Mouse (Mus musculus) heart, postnatal 4 days (tissue): ENCODE measurements at regions not wholly inside any gene's neighbourhood (a gene's known extent, or its start where the extent isn't known, plus 50 kb on each side); places are given as distances from the start of the nearest gene placed in this dataset.
A peak's percentile ranks its signal among the peaks of the same experiment; 100 is the strongest.

Experiments
- DNase-seq: peaks from one replicate; pipeline ENCODE4 v3.0.0; 2021

DNA sequence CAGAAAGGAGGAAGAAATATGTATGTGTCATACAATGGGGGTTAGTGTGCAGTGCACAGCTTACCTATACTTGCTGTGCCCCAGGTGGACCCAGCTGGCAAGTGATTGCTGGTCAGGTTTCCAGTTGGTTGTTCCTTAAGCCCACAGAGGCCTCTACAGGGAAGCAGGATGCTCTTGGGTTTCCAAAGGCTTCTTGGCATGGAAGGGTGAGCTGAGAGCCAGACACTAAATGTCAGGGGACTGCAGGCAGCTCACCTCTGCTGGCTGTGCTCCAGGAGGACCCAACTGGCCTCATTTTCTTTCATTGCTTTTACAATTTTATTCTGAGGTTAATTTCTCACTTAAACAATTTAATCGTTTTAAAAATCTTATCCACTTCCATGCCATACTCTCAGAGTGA lies 108.1 kb downstream of the Gm10184 start:
- no peak for DNase-seq

DNA sequence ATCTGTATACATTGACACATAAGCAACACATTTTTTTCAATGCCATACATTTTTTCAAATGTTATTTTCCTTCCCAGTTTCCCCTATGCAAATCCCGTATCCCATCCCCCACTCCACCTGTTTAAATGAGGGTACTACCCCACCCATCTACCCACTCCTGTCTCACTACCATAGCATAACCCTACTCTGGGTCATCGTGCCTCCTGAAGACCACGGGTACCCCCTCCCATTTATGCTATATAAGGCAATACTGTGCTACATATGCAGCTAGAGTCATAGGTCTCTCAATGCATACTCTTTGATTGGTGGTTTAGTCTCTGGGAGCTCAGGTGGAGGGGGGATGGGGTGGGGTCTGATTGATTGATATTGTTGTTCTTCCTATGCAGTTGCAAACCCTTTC lies 132.7 kb downstream of the Gm10184 start:
- no peak for DNase-seq

GRCm38 (mm10) chr17:89766229-89766875 lies 143.9 kb downstream of the Gm10184 start:
- DNase-seq: no peak

DNA sequence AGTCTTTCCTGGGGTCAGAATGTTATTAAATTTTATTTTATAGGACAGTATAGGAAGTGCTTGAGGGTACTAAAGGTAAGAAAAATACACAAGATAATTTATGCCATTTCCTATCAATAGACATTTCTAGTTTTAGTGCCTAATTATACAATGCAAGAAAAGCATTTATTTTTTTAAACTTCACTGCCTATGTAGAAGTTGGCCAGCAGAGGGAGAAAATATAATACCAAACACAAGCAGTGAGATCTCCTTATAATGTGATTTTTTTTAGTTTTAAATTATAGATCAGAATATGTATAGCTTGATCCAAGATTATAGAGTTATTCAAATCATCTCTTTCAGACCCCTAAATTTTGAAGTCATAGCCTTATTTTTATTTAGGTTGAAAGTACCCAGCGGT lies 172.8 kb downstream of the Gm10184 start:
- no peak for DNase-seq

GRCm38 (mm10) chr17:89725534-89725933 lies 184.7 kb downstream of the Gm10184 start:
- no peak for DNase-seq

GRCm38 (mm10) chr17:89681798-89682197 lies 228.5 kb downstream of the Gm10184 start:
- no peak for DNase-seq

- no peak for DNase-seq
Observed at GRCm38 (mm10) chr17:89658326-89658725, 251.9 kb downstream of the Gm10184 start.

DNA sequence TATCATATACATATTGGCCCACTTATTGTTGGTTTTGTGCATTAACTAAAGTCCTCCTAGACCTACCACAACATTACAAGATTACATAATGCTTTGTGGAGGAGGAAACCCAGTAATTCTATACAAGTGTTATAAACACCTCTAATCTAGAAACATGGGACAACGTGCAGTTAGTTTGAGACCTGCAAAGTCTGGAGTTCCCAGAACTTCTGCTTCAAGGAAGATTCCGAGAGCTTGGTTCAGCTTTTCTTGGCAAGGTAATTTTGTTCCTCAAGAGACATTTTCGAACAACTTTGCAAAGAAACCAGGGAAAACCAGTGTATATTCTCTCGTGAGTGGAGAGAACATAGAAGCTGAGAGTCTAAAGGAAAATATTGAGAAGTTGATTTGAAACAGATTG lies 254.0 kb downstream of the Gm10184 start:
- DNase-seq: no peak

DNA sequence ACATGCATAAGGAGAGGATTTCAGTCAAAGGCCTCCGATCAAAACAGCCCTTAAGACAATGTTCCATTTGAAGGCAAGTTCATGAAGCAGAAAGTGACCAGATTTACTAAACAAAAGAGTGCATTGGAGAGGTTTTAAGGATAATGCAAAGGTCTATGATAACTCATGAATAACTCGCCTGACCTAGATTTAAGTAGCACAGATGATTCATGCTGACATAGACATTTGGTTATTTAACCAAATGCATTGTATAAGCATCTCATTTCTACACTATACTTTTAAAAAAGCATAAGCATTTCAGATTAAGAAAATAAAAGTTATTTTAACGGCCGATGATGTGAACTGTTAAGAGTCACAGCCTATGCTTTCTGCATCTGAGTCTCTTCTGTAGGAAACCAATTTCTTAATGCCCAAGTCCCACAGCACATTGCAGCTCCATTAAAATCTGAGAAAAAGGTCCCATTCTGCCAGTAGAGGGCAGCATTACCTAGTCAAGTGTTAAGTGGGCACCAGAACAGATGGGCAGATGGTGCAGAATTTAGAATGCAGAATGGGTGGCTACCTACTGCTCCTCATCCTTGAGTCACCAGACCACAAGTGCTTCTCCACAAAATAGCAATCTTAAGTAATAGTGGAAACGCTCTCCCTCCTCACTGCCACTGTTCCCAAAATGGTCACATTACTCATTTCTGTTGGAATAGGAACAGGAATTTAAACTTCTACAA lies 256.0 kb downstream of the Gm10184 start:
- DNase-seq: peak; percentile 27

DNA sequence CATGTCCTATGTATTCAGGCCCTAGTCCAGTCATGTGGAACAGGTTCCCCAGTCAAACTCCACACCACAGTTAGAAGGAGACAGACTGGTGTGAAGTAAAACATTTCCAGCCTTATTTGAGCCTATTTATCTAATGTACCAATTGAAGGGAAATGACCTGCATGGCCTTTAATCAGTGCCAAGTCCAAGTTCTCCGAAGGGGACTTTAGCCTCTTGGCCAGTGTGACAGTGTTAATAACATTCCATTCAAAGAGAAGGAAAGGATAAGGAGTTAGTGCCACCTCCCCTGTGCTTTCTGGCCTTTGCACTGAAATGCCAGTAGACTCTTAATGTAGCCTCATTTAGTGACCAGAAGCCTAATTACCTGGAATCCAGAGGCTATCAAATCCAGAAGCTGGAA lies 264.2 kb downstream of the Gm10184 start:
- no peak for DNase-seq
